Mouse (Mus musculus): ENCODE data around the gene Med17.

- TF ChIP-seq POLR2A (IDR thresholded peaks at IDR 0.05; ENCODE audit: low read depth, low read length) (no peak), CTCF (conservative IDR thresholded peaks at IDR 0.05; ENCODE audit: insufficient read depth, insufficient read length, low read depth, low read length) (peak; percentile 83)
These were observed 38.2 kb downstream of the Med17 start for GRCm38 (mm10) chr9:15241596-15241939.
